Mouse (Mus musculus): ENCODE measurements around the gene Cabp1.
"Not testable (repeated sequence)": the region's sequence is repeated elsewhere in the genome, so short reads cannot be mapped to it uniquely, and the experiment has no call there.

Cabp1 gene

DNA sequence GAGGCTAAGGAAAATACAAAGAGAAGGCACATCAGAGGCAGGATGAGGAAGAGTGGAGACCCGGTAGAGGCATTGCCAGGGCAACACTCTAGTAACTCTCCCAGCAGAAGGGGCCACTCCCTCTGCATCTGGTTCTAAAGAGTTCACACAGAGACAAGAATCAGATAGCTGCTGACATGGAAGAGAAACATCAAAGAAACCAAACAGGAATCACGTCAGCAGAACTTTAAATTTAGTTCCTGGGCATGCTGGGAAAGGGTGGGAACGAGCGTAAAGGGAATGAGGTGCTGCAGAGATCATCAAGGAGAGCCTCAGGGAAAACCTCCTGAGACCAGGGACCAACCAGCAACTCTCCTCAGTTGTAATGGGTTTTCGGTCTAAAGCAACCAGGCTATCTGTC lies 43.2 kb downstream of the Cabp1 start:
- DNase-seq (ENCODE audit: low spot score) = no peak

DNA sequence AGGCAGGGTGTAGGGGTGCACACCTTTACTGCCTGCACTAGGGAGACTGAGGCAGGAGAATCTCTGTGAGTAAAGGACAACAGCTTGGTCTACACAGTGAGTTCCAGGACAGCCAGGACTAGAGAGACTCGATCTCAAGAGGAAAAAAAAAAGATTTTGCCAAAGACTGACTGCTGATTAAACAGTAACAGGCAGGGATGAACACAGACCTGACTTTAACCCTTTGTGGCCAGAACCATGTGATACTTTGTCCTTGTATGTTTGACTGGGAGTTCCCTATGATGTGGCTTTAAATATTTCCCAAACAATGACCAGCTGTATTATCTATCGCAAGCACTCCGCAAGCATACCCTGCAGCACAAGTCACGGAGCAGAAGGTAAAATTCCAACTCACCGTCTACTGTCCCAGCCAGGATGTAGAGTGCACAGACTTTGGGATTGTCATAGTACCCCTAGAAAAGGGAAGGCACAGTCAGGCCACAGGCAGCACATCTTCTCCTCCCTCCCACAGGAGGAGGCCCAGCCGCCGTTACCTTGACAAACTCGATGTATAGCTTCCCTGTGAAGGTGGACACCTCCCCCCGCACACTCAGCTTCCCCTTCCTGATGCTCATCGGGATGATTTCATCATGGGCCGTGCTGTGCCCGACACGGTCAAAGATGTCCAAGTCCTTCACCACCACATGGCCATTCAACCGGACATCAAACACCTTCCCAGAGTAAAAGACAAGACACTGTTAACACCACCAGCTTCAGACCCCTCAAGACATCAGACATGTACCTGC lies 44.3 kb downstream of the Cabp1 start:
- DNase-seq (ENCODE audit: low spot score) = no peak

DNA sequence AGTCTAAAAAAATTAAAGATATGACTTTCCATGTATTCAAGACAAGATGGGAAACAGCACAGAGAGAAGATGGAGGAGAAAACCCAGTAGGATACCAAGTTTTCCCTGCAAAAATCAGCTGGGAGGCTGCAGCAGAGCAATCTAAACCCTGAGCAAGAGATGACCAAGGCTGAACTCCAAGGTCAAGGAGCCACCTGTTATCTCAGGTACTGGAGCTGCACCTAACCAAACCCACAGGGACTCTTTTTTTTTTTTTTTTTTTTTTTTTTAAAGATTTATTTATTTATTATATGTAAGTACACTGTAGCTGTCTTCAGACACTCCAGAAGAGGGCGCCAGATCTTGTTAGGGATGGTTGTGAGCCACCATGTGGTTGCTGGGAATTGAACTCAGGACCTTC lies 45.3 kb downstream of the Cabp1 start:
- DNase-seq (ENCODE audit: low spot score) = not testable (repeated sequence)

DNA sequence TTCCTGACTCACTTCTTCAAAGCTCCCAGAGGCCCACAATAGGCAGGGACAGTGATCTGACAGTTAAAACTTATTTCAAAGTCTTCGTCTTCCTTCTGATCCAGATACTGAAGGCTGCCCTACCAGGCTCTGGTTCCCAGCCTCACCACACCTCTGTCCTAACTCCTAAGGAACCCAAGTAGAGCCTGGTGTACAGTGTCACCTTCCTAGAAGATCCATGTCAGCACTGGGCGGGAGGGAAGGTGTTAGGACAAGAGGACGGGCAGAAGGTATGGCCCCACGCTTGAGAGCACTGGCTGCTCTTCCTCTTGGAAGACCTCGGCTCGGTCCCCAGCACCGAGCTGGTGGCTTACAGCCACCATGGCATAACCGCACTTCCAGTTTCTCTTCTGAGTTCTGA lies 45.8 kb downstream of the Cabp1 start:
- DNase-seq (ENCODE audit: low spot score) = no peak

DNA sequence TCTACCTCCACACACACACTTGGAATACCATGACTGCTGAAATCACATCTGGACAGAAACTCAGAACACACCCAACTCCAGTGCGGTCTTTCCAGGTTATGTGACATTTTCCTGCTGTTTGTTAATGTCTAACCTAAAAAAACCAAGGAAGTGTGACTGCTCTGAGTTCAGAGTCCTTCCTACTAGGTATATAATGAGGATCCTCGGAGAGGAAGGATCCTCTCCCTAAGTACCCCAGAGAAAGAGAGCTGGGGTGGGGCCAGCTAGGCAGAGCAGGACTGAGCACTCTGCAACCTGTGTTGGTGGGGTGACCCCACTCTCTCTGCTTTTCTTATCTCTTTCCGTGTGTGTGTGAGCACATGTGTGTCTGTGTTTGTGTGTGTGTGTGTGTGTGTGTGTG lies 46.8 kb downstream of the Cabp1 start:
- no peak for DNase-seq (ENCODE audit: low spot score)

DNA sequence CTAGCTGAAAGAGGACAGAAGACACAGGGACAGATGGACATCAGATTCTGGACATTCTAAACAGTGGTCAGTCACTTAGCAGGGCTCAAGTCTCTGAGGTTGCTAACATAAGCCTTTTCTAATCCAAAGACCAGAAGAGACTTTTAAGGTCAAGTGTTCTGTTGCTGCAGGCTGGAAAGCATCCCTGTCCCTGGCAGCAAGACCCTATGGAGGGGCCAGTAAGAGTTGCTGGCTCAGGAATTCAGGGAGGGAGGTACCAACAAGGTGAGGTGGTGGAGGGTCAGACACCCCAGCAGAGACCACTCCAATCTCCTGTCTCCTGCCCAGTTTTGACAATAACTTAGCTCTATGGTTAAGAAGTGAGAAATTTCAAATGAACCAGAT lies 47.4 kb downstream of the Cabp1 start:
- no peak for DNase-seq (ENCODE audit: low spot score)

DNA sequence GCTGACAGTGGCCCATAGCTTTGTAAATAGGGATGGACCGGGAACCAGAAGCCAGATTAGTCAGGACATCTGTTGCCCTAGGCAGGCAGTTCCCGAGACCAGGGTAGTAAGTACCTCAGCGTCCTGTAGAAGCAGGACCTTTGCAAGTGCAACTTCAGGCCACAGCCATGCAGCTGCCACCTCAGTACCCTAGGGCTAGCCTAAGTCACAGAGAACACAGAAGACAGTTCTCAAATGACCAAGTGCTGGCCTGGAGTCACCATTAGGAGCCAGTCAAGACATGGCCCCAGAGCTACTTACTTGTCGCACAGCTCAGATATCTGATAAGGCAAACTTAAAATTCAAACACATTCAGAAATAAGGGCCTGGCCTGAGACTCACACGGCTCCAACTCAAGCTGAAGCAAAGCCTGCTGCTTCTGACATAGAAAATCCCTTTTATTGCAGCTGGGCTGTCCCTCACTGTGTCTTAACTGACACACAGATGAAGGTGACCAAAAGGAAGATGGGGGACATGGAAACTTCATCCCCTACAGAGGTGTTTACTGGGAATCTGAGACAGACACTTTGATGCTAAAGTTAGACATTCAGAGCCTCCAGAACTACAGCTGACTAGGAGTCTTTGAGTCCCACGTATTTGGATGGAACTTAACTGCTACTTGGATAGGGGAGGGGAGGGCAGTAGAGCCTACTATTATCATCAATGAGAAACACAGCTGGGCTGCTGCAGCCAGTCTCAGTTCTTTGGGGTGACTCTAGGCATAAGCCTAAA lies 48.0 kb downstream of the Cabp1 start:
- no peak for DNase-seq (ENCODE audit: low spot score)

DNA sequence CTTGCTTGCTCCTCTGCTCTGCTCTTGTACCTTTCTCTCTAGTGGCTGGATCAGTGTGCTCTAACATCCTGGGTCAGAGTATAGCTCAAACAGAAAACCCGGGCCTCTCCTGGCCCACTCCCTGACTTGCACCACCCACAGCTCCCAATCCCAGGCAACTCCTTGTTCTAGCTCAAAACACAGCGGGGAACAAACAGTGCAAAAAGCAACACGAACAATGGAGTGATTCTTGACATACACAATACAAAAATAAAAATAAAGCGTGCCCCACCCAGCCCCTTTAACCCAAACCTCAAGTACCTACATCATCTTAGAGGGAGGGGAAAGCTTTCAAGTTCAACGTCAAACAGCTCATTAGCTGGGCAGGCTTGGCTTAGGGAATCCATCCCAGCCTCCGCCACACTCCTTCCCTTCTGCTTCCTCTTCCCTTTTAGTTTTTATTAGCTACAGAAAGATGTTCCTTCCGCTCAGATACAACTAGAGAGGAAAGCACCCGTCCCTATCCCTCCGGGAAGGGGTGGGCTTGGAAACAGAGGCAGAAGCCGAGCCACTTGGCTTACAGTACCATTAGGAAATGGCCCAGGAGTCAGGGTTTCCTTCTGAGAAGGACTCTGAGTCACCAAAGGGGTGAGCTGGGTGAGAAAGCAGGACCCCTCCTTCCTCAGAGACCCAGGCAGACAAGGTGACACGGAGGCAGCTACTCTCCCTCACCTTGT lies 48.8 kb downstream of the Cabp1 start:
- DNase-seq (ENCODE audit: low spot score) = no peak

DNA sequence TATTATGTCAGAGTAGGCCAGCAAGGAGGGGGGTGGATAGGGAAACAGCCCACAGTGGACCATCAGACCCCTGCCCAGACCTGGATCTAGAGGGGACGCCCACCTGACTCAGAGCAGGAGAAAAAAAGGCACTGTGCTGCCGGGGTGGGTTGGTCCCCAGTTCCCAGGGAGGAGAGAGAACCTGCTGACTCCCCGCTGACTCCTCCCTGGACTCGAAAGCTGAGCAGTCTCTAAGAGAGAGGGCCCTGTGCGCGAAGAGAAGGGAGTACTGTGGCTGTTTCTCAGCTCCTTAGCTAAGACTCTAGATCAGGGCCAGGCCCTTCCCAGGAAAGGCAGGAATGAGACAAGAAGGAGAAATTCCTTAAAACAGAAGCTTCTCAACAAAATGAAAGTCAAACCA lies 49.7 kb downstream of the Cabp1 start:
- no peak for DNase-seq (ENCODE audit: low spot score)

DNA sequence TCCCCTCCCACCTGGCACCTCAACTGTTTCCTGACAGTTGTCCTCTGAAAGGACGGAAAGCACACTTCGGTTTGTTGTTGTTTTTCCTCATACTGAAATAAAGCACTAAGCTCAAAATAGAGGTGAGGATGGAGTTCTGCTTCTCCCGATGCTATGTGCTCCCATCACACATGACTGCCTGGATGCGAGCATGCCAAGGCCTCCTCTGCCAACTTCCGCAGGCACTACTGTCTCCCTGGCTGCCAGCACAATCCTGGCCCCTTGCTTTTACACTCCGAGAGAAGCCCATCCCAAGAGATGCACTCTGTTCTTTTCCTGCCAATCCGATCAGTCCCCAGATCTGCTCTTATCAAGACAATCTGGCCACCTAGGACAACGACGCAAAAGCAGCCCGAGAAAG lies 50.6 kb downstream of the Cabp1 start:
- no peak for DNase-seq (ENCODE audit: low spot score)

DNA sequence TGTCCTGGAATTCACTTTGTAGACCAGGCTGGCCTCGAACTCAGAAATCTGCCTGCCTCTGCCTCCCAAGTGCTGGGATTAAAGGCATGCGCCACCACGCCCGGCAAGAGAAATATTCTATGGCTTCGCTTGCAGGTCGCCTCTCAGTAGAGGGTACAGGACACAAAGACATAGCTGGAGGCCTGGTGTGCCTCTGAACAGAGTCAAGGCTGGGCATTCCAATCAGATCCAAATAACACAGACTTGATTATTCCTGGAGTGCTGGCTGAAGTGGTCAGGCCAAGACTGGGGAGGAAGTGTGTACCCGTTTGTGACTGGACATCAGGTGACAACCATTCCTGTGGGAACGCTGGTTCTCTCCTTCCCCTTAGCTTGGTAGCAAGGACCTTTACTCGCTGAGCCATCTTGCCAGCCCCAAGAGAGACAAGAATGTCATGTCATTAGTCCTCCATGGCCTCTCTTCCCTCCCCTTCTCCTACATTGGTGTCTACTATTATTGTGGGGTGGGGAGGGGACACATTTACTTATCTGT lies 51.9 kb downstream of the Cabp1 start:
- DNase-seq (ENCODE audit: low spot score) = no peak

DNA sequence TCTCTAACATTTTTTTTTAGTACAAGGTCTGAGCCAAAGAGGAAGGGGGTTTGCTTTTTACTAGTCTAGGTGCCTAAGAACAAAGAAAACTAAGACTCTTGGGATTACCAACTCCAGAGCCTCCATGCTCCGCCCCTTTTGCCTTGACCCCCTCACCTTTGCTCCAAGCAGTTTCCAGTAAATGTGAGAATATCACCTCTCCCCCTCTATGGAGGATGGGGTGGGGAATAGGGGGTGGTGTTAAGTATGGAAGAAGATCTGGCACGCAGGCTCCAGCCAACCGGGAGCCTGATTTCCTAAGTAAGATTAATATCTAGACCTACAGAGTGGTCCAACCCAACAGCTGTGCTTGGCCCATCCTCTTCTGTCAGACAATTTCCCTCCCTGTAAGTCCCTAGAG lies 53.5 kb downstream of the Cabp1 start:
- DNase-seq (ENCODE audit: low spot score) = no peak

DNA sequence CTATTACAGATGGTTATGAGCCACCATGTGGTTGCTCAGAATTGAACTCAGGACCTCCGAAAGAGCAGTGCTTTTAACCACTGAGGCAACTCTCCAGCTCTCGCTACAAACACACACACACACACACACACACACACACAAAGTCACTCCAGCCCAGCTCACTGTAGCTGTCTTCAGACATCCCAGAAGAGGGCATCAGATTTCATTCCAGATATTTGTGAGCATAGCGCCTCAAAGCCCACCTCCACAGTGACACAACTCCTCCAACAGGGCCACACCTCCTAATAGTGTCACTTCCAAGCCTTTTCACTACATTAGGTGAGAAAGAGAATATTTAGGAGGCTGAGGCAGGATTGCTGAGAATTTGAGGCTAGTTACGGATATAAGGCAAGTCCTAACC lies 55.1 kb downstream of the Cabp1 start:
- no peak for DNase-seq (ENCODE audit: low spot score)

DNA sequence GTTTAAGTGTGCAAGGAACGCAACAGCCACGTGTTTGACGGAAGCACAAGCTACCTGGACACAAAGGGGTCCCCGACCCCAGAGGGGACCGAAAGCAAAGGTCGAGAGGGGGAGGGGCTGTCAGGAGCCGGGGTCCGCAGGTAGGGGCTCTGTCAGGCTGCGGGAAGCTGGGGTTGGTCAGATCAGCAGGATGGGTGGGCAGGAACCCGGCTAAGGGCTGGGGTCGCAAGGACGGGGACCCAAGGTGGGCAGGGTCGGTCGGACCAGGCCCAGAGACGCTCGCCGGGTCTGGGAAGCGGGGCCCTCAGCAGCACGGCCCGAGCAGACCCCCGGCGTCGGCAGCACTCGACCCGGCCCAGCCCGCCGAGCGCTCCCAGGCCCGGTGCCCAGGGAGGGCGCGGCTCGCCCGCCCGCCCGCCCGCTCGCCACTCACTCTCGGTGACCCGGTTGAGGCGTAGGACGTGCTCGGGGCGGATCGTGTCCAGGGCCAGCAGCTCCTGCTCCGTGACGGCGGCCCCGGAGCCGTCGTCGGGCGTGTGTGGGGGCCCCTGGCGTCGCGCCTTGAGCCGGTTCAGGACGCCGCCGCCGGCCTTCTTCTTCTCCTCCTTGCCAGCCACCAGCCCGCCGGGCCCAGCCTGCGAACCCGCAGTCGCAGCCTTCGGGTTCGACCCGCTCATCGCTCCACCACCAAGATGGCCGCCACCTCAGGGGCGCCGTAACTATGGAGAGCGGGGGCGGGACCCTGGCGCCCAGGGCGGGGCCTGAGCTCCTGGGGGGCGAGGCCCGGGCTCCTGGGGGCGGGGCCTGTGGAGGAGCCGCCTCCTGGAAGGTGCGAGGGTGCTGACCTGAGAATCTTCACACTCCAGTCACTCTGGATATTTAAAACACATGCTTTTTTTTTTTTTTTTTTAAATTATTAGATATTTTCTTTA lies 59.7 kb downstream of the Cabp1 start, which contains the start of gene Unc119b:
Gene Unc119b (minus strand): TSS at position 742 of the 932 bp plus-strand sequence.
- peak; percentile 86 for DNase-seq (ENCODE audit: low spot score)

DNA sequence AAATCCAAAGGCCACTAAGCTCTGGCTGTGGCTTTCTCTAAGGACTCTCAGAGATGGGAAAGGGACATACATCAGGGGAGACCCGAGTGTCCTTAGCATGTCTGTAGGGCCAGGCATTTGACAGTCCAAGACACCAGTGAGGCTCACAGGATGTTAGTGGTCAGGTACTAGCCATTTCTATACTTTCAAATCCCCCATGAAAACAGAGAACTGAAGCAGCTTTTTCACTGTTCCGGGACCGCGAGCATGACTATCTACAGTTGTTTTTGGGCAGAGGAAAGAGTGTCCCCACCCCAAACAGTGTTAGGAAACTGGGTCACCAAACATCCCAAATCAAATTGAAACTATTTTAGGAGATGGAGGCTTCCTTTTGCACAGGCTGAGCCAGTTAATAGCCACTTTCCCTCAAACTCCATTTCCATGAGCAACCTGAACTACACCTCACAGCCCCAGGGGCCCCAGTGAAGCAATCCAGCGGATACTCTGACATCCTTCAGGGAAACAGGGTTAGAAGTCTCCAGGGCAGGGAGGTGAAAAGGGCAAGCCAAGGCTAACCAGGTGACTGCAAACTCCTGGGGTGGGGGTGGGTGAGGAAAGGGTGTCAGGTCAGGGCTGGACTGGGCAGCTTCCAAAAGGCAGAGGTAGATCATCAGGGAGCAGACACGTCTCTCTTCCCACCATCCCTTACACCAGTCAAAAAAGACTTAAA lies 60.7 kb downstream of the Cabp1 start:
- no peak for DNase-seq (ENCODE audit: low spot score)

DNA sequence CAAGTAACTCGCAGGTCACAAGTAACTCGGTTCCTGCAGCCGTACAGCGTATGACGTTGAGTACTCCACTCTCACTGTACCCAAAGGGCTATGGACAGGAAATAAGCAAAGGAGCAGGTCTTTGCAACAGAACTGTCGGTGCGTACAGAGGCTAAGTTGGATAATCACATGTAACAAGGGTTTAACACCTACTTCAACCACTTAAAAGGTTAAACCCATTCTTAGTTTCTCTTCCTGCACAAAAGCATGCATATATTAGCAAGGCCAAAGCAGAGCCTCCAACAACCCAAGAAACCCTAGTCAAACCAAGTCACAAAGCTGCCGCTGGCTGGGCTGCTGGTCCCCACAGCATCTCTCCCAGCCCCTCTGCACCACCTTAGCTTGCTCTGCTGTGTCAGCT lies 61.7 kb downstream of the Cabp1 start:
- DNase-seq (ENCODE audit: low spot score) = no peak

DNA sequence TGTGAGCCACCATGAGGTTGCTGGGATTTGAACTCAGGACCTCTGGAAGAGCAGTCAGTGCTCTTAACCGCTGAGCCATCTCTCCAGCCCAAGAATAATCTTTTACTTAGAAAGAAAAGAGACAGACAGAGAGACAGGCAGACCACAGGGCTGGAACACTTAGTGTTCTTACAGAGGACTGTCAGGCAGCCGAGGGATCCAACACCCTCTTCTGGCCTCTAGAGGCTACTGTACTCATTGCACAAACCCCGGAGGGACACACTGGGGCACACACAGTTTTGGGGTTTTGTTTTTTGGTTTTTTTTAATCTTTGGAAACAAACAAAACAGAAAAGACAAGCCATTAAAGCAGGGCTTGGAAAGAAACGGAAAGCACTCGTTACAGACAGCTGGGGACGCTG lies 64.9 kb downstream of the Cabp1 start:
- DNase-seq (ENCODE audit: low spot score) = no peak

DNA sequence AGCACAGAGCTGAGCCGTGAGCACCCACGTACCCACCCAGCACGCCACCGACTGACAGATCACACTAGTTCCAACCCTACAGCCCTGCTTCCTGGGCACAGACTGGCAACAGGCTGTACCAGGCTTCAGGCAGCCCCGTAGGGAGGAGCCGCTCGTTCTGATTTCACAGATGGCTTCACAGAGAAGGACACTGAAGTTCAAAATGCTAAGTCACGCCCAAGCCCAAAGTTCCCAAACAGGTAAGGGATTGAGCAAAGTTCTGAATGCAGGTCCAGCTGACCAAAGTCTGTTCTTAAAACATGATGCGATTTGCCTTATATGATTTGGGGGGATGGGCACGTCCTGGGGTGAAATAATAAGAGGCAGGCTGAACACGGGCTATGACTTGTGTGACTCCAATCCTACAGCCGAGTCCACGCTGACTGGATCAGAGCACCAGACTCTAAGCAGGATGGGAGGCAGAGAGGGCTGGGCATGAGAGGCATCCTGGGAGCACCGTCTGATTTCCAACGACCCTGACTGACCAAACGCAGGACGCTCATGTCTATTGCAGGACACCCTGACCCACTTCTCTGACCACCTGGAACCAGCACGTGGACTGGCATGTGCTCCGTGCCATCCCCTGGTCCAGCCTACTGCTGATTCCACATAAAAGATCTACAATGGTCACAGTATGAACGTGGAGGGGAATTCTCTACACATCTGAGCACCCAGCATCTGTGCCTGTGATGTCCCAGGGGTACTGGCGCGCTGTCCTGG lies 66.6 kb downstream of the Cabp1 start:
- no peak for DNase-seq (ENCODE audit: low spot score)

DNA sequence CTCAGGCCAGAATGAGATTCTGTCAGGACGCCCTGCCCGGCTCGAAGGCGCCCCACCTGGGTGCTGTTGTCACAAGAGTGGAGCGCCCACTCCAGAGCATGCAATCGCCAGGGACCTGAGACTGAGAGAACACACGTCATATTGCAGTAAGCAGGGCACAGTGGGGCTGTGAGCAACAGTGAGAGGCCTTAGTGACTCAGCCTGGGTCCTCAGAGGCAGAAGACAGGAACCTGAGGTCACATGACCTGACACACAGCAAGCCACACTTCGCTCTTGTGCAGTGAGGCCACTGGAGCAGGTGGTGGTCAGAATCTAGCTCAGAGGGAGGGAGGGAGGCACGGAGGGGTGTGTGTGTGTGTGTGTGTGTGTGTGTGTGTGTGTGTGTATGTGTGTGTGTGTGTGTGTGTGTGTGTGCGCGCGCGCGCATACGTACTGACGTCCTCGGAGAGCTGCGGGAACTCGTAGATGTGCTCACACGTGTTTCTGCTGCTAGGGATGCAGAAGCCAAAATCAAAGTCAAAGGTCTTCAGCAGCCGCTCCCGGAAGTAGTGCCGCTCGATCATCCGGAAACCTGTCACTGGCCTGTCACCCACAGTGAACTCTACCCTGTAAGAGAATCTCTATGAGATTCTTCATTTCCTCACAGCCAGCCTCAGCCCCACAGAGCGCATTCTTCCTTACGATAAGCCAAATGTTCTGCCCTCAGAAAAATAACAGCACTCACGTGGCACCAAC lies 67.4 kb downstream of the Cabp1 start:
- DNase-seq (ENCODE audit: low spot score) = no peak
